Mouse (Mus musculus): ENCODE results near the gene Fxyd6.

Fxyd6 gene

GRCm38 (mm10) chr9:45412287-45412686 is 42.3 kb downstream of the Fxyd6 start:
- DNase-seq (ENCODE audit: low spot score) = peak; percentile 97

- DNase-seq (ENCODE audit: low spot score) = no peak
Measured at GRCm38 (mm10) chr9:45412700-45413477, 42.9 kb downstream of the Fxyd6 start.

- DNase-seq (ENCODE audit: low spot score) = peak; percentile 81
Measured at GRCm38 (mm10) chr9:45413478-45414140, 43.6 kb downstream of the Fxyd6 start.

GRCm38 (mm10) chr9:45415912-45416311 is 45.9 kb downstream of the Fxyd6 start:
- peak; percentile 82 for DNase-seq (ENCODE audit: low spot score)

GRCm38 (mm10) chr9:45417245-45417644 is 47.3 kb downstream of the Fxyd6 start:
- peak; percentile 75 for DNase-seq (ENCODE audit: low spot score)

GRCm38 (mm10) chr9:45418252-45418651 is 48.3 kb downstream of the Fxyd6 start:
- DNase-seq (ENCODE audit: low spot score) = no peak

- no peak for DNase-seq (ENCODE audit: low spot score)
Measured at GRCm38 (mm10) chr9:45421209-45421608, 51.2 kb downstream of the Fxyd6 start.

GRCm38 (mm10) chr9:45422761-45423298 is 52.8 kb downstream of the Fxyd6 start:
- DNase-seq (ENCODE audit: low spot score) = no peak

GRCm38 (mm10) chr9:45426456-45426855 is 56.5 kb downstream of the Fxyd6 start, which contains the start of gene Dscaml1:
Gene Dscaml1 (plus strand): TSS chr9:45426628.
- no peak for DNase-seq (ENCODE audit: low spot score)

- no peak for DNase-seq (ENCODE audit: low spot score)
Measured at GRCm38 (mm10) chr9:45429392-45429791, 59.4 kb downstream of the Fxyd6 start.

GRCm38 (mm10) chr9:45429951-45430697 is 60.1 kb downstream of the Fxyd6 start:
- DNase-seq (ENCODE audit: low spot score) = peak; percentile 57

- no peak for DNase-seq (ENCODE audit: low spot score)
Measured at GRCm38 (mm10) chr9:45430698-45430959, 60.6 kb downstream of the Fxyd6 start.

- DNase-seq (ENCODE audit: low spot score) = no peak
Measured at GRCm38 (mm10) chr9:45431150-45431549, 61.2 kb downstream of the Fxyd6 start.

- DNase-seq (ENCODE audit: low spot score) = no peak
Measured at GRCm38 (mm10) chr9:45432639-45433038, 62.7 kb downstream of the Fxyd6 start.

GRCm38 (mm10) chr9:45433119-45433518 is 63.1 kb downstream of the Fxyd6 start:
- DNase-seq (ENCODE audit: low spot score) = no peak

GRCm38 (mm10) chr9:45434171-45434570 is 64.2 kb downstream of the Fxyd6 start:
- no peak for DNase-seq (ENCODE audit: low spot score)

GRCm38 (mm10) chr9:45439025-45439424 is 69.0 kb downstream of the Fxyd6 start:
- DNase-seq (ENCODE audit: low spot score) = no peak

GRCm38 (mm10) chr9:45440083-45440784 is 70.2 kb downstream of the Fxyd6 start:
- no peak for DNase-seq (ENCODE audit: low spot score)

GRCm38 (mm10) chr9:45444251-45444798 is 74.3 kb downstream of the Fxyd6 start:
- no peak for DNase-seq (ENCODE audit: low spot score)
